Mouse (Mus musculus) heart, adult 11 months (tissue): ENCODE measurements at regions not wholly inside any gene's neighbourhood (a gene's known extent, or its start where the extent isn't known, plus 50 kb on each side); places are given as distances from the start of the nearest gene placed in this dataset.

Experiments
- DNase-seq: peaks from one replicate; pipeline ENCODE4 v3.0.0; 2022

DNA sequence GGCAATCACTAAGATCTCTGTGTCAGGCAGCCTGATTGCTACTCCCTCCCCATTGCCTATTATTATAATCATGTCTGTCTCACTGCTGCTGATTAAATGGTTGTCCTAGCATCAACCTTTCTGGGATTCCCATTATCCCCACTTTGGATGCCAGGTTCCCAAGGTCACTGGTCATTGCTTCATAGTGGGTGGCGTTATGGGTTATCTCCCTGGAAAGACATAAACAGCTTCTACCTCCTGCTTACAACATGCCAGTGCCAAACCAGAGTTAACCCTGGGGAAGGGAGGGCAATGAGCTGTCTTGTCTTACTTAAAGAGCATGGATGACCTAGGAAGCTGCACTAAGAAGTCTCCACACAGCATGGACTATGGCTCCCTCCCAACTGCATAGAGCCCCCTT is 136.9 kb downstream of the Uaca start:
- DNase-seq = no peak

DNA sequence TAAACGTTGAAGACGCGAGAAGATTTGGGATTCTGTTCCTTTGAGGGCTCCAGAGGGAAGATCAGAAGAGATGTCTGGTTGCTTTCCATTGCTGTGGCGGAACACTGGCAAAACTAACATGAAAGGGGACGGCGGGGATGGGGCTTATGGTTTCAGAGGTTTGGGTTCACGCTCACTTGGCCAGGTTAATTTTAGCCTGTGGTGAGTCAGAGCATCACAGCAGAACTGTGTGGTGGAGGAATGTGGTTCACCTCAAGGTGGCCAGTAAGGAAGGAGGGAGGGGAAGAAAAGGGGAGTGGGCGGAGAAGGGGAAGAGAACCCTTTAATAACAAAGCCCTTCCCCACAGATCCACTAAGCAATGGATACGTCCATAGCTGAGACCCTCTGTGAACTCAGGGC is 142.6 kb downstream of the Uaca start:
- no peak for DNase-seq

DNA sequence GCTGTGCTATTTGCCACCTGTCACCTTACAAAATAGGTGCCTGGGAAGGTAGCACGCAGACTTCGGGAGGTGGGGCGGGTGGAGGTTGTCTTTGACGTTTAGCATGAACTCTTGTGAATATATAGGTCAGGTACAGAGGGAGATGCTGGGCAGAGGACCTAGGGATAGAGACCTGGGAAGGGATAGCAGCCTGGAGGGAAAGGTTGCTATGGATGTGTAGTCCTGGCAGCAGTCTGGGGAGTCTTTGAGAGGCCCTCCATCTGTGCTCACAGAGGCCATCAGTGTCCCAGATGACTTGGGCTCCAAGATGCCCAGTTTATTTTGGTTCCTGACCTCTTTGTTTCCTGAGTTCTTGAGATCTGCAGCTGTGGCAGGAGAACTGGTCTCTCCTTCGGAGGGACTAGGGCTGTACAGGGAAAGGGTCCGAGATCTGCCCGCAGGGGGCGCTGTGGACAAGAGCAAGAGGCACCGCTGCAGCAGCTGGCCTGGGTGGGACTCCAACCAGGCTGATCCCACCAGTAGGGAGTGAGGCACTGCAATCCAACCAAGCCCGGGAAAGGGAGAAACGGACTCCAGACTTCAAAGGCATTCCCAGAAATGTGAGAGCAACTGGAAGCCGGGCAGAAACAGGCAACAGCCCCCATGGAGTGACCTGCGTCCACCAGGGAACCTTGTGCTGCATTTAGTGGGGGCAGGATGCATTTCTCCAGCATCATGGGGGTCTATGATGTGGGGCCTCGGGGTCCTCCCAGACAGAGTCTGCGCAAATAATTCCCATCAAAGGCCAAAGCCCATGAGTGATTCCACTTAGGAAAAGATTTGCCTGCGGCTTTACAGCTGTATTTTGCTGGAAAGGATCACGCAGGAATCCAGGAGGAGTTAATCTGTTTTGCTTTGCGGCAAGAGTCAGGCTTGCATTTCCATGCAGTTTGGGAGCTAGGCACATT is 145.8 kb downstream of the Uaca start:
- DNase-seq = peak; percentile 93

DNA sequence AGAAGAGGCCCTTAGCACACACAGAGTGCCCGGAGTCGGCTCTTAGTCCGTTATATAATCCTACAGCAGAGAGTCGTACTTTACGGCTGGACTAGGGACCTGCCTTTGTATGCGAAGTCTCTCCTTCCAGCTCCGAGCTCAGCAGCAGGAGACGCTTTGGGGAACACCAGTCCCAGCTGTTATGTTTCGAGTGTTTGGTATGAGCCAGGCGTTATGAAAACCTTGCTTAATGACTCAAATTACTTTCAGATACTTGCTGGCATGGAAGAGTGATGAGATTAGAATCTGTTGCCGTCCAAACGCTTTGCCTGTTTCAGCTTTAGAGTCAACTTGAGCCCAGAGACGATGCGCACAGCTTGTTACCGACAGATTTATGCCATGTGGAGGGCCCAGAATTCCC is 153.0 kb downstream of the Uaca start:
- DNase-seq = no peak

DNA sequence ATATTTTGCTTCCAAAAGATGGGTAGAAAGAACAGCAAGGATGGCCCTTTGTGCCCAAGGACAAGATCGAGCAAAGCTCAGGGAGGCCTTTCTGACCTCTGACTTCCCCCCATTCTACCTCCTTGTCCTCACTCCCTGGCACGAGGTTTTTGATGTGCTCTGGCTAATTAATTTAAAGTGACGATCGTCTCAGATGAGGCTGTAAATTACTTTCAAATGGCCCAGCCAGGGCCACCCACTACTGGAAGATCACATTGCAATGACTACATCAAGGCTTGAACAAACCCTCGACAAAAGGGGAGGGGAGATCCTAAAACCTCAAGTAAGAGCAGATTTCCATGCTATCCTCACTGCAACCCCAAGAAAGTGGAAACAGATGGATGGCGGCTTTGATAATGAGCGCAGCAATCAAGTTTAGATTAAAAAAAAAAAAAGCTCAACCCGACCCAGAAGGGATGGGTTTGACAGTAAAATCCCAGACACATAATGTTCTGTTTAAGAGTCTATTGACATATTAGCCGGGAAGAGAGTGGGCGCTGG is 154.3 kb downstream of the Uaca start:
- DNase-seq = no peak

DNA sequence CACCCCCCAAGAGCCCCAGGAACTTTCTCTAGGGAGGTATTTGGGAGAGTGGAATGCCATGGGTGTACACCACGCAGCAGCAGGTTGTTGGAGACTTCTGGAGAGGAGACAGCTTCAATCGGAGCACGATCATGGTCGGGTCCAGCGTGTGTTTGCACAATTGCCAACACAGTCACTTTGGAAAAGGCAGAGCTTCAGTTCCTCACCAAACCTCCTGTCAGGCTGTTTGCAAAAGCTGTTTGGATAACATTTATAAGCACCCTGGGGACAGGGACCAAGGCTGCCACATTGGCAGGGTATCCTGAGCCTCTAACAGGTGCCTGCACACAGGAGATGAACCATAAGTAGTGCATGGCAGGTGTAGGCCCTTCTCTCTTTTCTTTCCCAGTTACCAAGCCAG is 155.8 kb downstream of the Uaca start:
- DNase-seq = no peak

DNA sequence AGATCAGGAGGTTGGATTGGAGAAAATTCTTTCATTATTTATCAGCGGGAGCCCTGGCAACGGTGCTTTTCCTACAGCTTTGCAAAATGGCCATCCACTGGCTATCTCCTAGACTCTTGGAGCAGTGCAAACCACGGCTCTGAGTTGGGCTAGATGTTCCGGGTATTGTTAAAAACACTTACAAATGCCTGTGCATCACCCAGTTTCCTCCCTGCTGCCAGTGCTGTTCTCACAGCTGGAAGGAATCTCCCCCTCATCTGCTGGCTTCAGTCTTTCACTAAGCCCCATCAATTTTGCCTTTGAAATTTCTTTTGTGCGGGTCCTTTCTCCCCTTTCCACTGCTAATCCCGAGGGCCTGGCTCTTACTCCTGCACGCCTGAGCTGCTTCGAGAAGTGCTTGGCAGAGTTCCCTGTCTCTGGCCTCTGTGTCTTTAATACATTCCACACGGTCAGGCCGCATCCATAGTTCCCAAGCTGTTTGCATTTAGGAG is 156.8 kb downstream of the Uaca start:
- no peak for DNase-seq

DNA sequence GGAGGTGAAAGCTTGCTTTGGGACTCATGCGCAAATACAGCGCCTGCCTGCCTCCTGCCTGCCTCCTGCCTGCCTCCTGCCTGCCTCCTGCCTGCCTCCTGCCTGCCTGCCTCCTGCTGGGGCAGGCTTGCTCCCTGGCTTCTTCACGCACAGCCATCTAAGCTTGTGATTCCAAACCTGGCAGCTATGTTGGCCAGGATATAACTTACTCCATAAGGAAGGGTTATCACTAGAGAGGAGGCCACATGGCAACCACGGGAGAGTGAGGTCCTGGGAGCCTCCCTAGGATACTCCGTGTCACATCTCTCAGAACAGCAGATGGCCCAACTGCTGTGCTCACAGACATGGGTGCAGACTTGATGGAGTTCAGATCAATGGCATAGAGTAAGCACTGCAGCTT is 163.1 kb downstream of the Uaca start:
- DNase-seq = no peak

DNA sequence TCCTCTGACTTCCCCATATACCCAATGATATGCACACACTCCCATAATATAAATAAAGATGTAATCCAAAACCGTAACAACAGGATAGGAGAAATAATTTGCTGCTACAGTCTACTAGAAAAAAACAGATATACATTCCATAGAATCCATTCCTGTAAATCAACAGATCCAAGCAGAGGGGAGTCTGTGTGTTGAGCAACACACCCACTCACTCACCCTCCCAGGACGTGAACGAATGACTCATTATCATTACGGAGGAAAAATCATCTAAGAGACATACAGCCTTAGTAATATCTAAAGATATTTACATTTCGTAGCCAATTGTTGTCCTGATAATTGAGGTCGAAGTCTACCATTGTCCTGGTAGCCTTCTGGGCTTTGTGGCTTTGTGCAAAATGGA is 165.2 kb downstream of the Uaca start:
- DNase-seq = no peak

DNA sequence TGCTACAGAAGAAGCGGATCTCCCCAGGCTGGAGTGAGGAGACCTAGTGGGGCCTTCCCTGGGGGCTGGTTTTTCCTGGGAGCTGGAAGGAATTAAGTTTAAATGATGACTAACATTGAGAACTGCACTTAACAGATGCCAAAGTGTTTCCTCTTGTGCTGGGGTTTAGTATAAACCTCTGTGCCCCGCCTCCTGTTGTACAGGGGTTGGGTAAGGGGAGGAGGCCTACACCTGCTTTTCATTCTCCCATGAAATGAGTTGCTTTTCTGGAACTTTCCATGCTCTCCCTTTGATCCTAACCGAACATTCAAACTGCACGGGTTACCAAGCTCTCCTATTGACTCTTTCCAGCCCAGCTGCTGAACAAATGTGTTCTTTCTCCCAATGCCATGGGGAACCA is 167.7 kb downstream of the Uaca start:
- no peak for DNase-seq

DNA sequence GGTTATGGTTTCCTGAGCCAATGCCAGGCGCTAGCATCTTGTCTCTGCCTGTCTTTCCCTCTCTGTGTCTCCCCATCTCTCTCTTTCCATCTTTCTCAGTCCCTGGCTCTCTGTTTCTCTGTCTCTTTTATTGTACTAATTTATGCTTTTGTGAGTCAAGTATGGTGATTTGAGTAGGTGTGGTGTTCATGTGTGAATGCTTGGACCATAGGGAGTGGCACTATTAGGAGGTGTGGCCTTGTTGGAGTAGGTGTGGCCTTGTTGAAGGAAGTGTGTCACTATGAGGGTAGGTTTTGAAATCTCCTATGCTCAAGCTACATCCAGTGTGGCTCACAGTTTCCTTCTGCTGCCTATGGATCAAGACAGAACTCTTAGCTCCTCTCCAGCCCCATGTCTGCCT is 171.3 kb downstream of the Uaca start:
- no peak for DNase-seq

DNA sequence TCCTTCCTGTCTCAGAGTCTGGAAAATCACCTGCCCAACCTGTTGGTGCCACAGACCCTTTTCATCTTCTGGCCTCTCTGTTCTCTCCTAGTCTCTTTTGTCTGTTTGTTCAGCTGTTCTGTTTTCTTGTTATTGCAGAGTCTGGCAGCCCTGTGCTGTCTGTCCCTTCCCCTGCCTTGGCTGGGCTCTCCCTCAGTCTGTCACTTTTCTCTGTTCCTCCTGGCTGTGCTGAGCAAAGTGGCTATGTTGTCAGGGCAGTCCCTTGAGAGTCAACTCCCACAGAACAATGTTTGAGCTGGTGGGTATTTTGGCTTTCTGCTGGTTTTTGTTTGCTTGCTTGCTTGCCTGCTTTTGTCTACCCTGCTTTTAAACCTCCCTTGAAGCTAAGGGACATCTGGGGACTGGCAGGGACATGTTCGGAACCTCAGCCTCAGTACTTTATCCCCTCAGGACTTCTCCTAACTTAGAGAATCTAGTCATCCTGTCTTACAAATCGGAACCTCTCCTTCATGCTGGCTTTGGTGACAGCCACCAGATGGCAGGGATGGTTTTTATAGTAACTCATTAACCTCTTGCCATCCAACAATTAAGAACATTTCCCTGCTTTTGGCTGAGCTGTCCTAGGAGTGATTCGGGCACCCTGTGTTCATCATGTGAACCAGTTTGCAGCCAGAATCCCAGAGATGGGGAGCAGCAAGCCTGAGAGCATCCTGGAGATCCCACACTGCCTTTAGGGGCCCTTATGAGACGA is 174.1 kb downstream of the Uaca start:
- no peak for DNase-seq

DNA sequence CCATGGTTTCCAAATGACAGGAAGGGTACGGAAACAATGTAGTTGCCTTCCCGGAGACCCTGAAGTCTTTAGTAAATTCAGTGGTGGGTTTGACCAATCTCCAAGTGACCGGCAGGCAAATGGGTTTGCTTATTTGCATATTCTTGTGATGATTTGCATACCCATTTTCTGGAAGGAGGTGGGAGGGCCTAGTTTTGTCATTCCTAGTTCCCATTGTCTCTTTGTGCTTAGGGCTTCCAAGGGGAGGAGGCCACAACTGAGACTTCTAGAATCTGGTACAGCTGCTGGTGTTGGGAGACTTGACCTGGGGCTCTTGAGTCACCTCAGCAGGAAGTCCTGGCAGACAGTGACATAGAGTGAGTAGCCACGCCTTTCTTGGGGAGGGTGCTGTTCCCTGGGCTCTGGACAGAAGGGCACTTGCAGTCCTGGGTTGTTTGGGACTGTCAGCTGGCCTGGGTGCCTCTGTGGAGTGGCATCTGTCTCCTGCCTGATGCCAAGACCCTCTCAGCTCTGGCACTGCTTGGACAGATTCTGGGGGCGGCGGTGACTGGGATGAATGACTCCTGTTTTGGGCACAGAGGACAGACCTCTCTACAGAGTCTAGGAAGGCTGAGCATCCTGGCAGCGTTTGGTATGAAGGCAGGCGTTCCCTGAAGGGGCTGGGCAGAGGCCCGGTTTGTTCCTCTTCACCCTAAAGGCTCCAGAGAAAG is 178.0 kb downstream of the Uaca start:
- no peak for DNase-seq

DNA sequence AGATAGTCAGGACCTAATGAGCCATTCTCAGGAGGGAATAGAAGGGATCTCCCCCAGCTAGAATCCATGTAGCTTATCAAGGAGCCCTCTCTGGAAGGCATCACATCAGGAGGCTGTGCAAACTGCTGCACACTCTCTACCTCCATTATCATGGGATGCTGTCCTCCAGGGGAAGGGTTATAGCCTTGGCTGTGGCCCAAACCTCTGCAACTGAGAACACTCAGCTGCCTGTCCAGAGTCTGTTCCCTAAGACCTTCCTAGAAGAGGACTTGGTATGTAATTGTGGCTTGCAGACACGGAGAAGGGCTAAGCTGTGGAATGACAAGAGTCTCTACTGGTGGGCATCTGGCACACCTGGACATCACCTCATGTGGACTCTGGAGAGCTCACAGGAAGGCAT is 180.2 kb downstream of the Uaca start:
- no peak for DNase-seq

DNA sequence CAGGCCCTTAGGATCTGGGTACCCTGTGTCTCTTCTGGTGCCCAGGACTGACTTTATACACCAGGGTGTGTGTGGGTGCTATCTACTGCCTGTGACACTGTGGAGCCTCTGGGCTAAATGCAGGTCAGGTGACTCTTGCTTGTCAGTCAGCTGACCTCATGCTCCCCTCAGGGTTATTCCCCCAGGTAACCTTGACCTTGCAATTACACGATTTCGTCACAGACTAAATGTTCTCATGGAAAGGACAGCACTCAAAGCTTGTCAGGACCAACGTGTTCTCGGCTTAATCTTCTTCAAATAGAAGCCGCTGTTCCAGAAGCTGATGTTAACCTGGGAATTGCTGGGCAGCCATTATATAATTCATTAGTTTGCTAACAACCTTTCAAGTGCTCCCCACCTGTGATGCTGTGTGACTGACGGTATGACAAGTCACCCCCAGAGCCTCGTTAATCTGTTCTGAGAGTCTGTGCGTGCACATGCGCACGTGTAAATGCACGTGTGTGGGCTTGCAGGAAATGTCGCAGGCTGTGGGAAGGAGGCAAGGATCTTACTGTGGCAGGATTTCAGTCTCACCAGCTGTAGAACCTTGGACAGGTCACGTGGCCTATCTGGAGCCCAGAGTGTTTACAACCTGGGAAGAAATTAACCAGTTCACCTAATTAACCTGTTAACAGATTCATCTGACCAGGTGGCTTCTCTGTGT is 188.2 kb downstream of the Uaca start:
- DNase-seq = no peak

DNA sequence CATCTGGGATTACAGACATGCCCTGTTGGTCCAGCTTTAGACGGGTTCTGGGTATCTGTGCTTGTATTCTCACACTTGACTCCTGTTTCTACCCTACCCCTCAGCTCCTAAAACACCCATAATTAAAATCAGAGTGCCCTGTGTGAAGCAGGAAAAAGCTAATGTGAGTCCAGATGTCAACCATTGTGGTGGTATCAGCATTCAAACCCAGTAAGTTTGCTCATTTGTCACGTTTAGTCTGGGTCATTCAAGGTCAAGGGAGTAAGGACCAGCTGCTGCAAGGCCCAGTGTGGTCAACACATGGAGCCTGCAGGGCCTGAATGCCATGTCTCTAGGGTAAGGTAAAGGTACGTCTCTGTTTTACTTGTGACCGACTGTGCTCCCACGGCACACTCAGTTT is 188.9 kb downstream of the Uaca start:
- no peak for DNase-seq

DNA sequence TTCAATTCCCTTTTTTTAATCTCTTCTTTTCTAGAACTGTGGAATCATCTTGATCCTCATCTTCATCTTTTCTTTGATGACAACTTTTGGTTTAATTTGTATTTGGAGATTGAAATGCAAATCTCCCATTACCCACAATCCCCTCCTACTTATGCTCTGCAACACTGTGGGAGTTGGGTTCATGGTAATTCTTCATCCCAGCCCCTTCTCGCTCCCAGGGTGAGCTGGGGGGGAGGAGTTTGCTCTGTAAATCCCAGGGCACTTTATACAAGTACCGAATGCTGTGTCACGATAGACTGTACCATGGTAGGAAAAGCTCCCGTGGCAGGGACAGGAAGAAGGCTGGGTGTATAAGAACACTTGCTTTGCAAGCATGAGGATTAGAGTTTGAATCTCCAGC is 193.8 kb downstream of the Uaca start:
- no peak for DNase-seq

DNA sequence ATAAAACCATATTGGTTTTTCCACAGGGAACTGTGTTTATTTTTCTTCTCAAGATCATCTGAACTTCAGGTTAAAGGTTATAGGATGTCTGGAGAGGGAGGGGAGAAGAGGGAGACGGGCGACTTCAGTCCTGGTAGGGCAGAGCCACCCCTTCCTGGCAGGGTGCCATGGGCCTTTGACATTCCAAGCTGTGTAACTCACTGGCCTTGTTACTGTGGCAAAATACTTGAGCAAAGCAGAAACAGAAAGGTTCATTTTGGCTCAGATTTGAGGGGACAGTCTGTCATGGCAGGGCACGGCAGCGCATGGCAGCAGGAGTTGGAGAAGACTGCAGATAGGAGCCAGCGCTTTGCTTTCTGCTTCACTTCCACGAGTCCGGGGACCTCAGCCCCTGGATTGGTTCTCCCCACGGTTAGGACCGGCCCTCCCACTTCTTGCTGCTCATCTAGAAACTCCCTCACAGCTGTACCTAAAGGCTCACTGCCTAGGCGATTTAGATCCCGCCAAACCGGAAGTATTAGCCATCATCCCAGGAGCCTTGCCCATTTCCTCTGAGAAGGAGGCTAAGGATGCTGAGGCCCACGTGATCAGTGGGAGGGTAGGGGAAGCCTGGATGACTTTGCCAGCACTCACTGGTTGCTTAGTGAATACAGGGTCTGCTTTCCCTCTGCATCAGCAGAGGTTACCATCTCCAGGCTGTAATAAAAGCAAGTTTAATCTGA is 195.5 kb downstream of the Uaca start:
- DNase-seq = peak; percentile 95

DNA sequence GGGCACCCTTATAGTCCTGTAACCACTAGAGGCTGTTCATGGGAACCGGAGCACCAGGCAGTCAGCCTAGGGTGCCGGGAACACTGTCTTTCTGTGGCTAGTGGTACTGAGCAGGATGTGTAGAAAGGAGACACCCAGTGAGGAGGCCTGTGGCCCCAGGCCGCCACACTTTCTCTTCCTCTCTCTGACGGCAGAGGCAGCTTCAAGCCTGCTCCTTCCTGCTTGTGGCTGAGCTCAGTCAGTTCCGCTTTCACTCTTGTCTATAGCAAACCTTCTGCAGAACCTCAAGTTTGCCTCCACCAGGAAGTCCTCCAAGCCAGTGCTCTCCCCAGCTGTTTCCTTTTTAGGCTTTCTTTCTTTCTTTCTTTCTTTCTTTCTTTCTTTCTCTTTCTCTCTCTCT is 197.2 kb downstream of the Uaca start:
- DNase-seq = peak; percentile 98

DNA sequence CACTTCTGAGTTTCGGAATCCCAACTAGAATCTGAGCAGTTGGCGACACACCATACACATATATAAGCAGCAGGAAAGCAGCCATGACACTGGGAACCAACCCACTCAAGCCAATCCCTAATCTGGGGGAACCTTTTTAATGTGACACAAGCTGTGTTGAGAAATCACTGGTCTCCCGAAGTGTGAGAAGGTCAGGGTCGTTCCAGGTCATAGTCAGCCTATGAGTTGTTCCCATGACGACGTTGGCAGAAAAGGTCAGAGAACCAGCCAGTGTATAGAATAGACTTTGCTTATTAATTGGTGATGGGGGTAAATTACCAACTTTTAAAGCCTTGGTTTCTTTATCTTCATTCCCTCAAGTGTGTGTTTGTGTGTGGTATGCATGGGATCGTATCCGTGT is 199.3 kb downstream of the Uaca start:
- DNase-seq = no peak

DNA sequence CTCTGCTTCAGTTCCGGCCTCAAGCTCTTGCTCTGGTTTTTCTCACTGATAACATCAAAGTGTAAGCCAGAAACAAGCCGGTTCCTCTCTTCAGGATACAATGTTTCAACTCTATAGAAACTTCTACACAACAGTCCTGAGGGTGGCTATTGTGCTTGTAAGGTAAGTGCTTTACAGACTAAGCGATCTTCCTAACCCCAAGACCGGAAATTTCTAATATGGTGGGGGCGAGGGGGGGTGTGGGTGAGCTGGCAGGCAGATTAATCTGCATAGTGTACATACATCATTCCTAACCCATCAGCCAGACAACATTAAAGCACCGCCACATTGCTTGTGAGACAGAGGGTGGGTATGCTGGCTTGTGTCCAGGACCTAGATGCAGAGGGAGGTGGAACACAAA is 200.8 kb downstream of the Uaca start:
- no peak for DNase-seq
